Mouse (Mus musculus) G1E-ER4 (cell line): ENCODE results near the gene Map4k5. TPM values are rescaled to one million over a fixed set of nuclear protein-coding genes. Genes with fewer than 3 reads are reported as not detected.
A peak's percentile ranks its signal among the peaks of the same experiment; 100 is the strongest.

Experiments
- GATA1 ChIP-seq: IDR thresholded peaks from one replicate; pipeline ENCODE4 v1.8.0; 2012; ENCODE audit warnings: low read length, inconsistent platforms
- polyA plus RNA-seq: library from polyadenylated mRNA; stranded (reverse); fragments of >175 nt; gene quantifications from 2 replicates; pipeline ENCODE4 v1.2.3, GENCODE M21; 2012

The Map4k5 gene
- polyA plus RNA-seq, 1 experiment, result 9.3 TPM

GRCm38 (mm10) chr12:69785471-69785870, 107.5 kb downstream of the Map4k5 start:
- no peak for TF ChIP-seq GATA1

GRCm38 (mm10) chr12:69783247-69784025, 109.6 kb downstream of the Map4k5 start:
- peak; percentile 8 for TF ChIP-seq GATA1

- no peak for TF ChIP-seq GATA1
These were observed 110.9 kb downstream of the Map4k5 start for GRCm38 (mm10) chr12:69781935-69782650.

GRCm38 (mm10) chr12:69781480-69781879, 111.5 kb downstream of the Map4k5 start:
- TF ChIP-seq GATA1, result no peak

GRCm38 (mm10) chr12:69777957-69778356, 115.0 kb downstream of the Map4k5 start:
- no peak for TF ChIP-seq GATA1

GRCm38 (mm10) chr12:69777341-69777730, 115.7 kb downstream of the Map4k5 start:
- TF ChIP-seq GATA1, result no peak

- TF ChIP-seq GATA1, result no peak
These were observed 116.2 kb downstream of the Map4k5 start for GRCm38 (mm10) chr12:69776607-69777340.

GRCm38 (mm10) chr12:69768841-69769240, 124.2 kb downstream of the Map4k5 start:
- TF ChIP-seq GATA1, result peak; percentile 25

- TF ChIP-seq GATA1, result no peak
These were observed 125.3 kb downstream of the Map4k5 start for GRCm38 (mm10) chr12:69767476-69768258.

- TF ChIP-seq GATA1, result no peak
These were observed 126.7 kb downstream of the Map4k5 start for GRCm38 (mm10) chr12:69766185-69766904.

- TF ChIP-seq GATA1, result no peak
These were observed 127.5 kb downstream of the Map4k5 start for GRCm38 (mm10) chr12:69765543-69765942.

GRCm38 (mm10) chr12:69761603-69762002, 131.4 kb downstream of the Map4k5 start:
- TF ChIP-seq GATA1, result no peak

- no peak for TF ChIP-seq GATA1
These were observed 132.1 kb downstream of the Map4k5 start for GRCm38 (mm10) chr12:69760743-69761406.

GRCm38 (mm10) chr12:69760014-69760413, 133.0 kb downstream of the Map4k5 start:
- no peak for TF ChIP-seq GATA1
